Mouse (Mus musculus) heart, embryonic 13.5 days (tissue): ENCODE data around the gene Olfr224. TPM values are rescaled to one million over a fixed set of nuclear protein-coding genes. Genes with fewer than 3 reads are reported as not detected.

Experiments
- polyA plus RNA-seq: library from polyadenylated mRNA; unstranded; fragments of >200 nt; fragmentation: Nextera tagmentation; extraction: Ambion mirVana; gene quantifications from 2 replicates; pipeline ENCODE4 v1.2.1, GENCODE M21; 2015

The Olfr224 gene
- polyA plus RNA-seq, 1 experiment from 2014 or later: not detected

Other genes starting within 250 kb of the Olfr224 start
- 27.7 and 28.6 TPM in 2 replicates for gene Zfp672, start 240.2 kb downstream of the Olfr224 start, polyA plus RNA-seq
- gene Sh3bp5l, start 239.8 kb downstream of the Olfr224 start, polyA plus RNA-seq: 24.0 and 25.3 TPM in 2 replicates
- gene Lypd8, start 191.5 kb downstream of the Olfr224 start, polyA plus RNA-seq: not detected in 2 replicates
- gene 1810065E05Rik, start 149.4 kb downstream of the Olfr224 start, polyA plus RNA-seq: not detected in 2 replicates
- gene Gm12253, start 138.0 kb downstream of the Olfr224 start, polyA plus RNA-seq: not detected in 2 replicates
- not detected in 2 replicates for gene Lypd9, start 117.6 kb downstream of the Olfr224 start, polyA plus RNA-seq
- not detected in 2 replicates for gene Olfr30, start 108.3 kb downstream of the Olfr224 start, polyA plus RNA-seq
- gene Olfr332, start 78.0 kb downstream of the Olfr224 start, polyA plus RNA-seq: not detected in 2 replicates
- not detected in 2 replicates for gene Olfr331, start 68.0 kb downstream of the Olfr224 start, polyA plus RNA-seq
- not detected in 2 replicates for gene Olfr330, start 35.7 kb downstream of the Olfr224 start, polyA plus RNA-seq
- gene Olfr329-ps, start 24.1 kb downstream of the Olfr224 start, polyA plus RNA-seq: not detected in 2 replicates
- gene Olfr328, start 14.9 kb downstream of the Olfr224 start, polyA plus RNA-seq: 0.05 and 0.07 TPM in 2 replicates
- gene Olfr325, start 7.2 kb upstream of the Olfr224 start, polyA plus RNA-seq: not detected in 2 replicates
- gene Olfr324, start 24.6 kb upstream of the Olfr224 start, polyA plus RNA-seq: not detected in 2 replicates
- not detected in 2 replicates for gene 2210407C18Rik, start 45.5 kb upstream of the Olfr224 start, polyA plus RNA-seq
- gene Olfr323, start 59.9 kb upstream of the Olfr224 start, polyA plus RNA-seq: not detected in 2 replicates
- 0.68 and 0.96 TPM in 2 replicates for gene Trim58, start 69.9 kb upstream of the Olfr224 start, polyA plus RNA-seq
- gene Olfr322, start 88.2 kb upstream of the Olfr224 start, polyA plus RNA-seq: not detected in 2 replicates
- gene Olfr320, start 110.5 kb upstream of the Olfr224 start, polyA plus RNA-seq: not detected in 2 replicates
- not detected in 2 replicates for gene Olfr319, start 128.6 kb upstream of the Olfr224 start, polyA plus RNA-seq
- gene Olfr318, start 153.5 kb upstream of the Olfr224 start, polyA plus RNA-seq: not detected in 2 replicates
- gene Olfr317, start 168.7 kb upstream of the Olfr224 start, polyA plus RNA-seq: not detected in 2 replicates
- gene Olfr316, start 182.2 kb upstream of the Olfr224 start, polyA plus RNA-seq: not detected in 2 replicates
- not detected in 2 replicates for gene Olfr315, start 202.6 kb upstream of the Olfr224 start, polyA plus RNA-seq
- gene Olfr314, start 212.4 kb upstream of the Olfr224 start, polyA plus RNA-seq: 0.08 TPM in 1 of 2 replicates, not detected in the other
- 0.47 and 0.66 TPM in 2 replicates for gene Fam183b, start 231.4 kb upstream of the Olfr224 start, polyA plus RNA-seq
- gene Olfr313, start 244.4 kb upstream of the Olfr224 start, polyA plus RNA-seq: 0.12 and 0.17 TPM in 2 replicates